Mouse (Mus musculus) thymus, postnatal 14 days (tissue): ENCODE results near the gene Apbb2.

Source experiments
- DNase-seq: peaks from one replicate; pipeline ENCODE4 v3.0.0; 2021

Apbb2 gene

DNA sequence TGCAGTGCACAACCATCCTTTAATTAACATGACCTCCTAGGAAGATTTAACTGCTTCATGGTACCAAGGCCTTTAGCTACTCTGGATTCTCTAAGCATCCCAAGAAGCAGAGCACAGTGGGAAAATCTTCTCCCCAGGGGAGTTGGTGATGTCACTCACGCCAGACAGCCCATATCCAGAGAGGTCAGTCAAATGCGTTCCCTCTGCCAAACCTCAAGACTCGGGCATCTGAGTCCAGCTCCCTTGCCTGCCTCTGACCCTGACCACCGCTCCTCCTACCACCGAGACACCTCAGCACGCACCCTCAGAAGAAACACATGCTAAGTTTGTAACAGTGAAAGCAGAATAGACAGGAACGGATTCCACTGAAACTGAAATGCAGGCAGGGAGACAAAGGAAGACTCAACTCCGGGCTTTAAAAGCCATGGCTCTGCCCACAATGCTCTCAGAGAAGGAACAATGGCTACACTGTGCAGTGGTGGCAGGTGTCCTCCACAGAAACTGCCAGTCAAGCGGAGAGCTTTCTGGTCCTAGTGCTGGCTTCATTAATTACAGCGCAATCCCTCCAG is 72.9 kb downstream of the Apbb2 start:
- DNase-seq: no peak

GRCm38 (mm10) chr5:66543761-66544160 is 74.8 kb downstream of the Apbb2 start:
- no peak for DNase-seq

DNA sequence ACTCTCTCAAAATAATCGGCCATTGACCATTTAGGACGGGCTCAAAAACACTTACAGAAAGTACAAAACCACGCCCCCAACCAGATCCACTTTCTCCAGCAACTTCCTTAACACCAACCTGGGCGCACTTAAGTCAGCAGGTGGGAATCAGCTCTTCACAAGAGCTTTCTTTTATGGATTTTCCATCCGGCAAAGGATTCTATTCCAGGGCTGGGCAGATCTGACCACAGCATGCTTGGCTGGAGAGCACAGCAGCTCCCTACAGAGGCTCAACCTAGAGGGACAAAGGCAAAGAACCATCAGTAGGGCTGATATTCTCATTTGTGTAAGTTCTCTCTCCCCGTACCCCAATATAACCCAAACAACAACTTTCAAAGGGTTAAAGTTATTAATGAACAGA is 75.2 kb downstream of the Apbb2 start:
- DNase-seq: no peak

DNA sequence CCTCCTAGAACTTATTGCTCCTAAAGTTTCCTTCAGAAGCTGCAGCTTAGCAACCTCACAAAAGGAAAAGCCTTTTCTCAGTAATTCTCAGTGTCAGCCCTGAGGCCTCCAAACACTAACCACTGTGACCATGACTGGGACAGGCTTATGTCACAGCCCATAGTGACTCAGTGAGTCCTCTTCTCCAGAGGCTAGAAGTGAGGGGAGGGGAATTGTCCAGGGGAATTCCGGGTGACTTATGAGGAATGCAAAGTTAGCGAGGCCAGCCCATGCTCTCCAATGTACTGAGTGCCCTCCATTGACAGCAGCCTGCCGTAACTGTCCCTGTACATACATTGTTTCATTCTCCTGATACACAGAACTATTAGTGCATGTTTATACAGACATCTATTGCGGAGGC is 76.1 kb downstream of the Apbb2 start:
- DNase-seq: no peak

DNA sequence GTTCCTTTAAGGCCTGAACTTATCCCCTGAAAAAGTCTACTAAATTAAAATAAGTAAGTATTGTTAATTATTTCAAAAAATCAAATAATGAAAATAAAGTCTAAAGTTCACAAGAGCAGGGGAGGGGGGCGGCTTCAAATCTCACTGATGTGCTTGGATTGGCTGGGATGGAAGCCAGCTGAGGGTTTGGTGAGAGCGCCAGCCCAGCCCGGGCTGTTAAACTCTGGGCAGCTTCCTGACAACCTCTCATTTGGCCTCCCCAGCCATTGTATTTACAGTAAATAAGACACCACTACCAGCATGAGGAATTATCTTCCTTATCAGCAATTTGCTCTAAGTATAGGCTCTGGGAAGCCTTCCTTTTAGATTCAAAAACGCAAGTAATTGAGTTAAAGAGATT is 77.2 kb downstream of the Apbb2 start:
- no peak for DNase-seq

DNA sequence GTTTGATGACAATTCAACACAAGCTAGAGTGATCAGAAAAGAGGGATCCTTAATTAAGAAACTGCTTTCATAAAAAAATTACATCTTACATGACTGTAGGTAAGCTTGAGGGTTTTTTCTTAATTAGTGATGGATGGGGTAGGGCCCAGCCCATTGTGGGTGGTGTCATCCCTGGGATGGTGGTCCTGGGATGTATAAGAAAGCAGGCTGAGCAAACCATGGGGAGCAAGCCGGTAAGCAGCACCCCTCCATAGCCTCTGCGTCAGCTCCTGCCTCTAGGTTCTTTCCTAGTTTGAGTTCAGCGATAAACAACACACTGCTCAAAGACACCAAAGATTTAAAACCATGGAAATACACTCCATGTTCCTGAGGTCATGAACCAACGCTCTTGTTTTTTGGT is 78.3 kb downstream of the Apbb2 start:
- DNase-seq: no peak

- no peak for DNase-seq
Observed at GRCm38 (mm10) chr5:66537811-66538210, 80.8 kb downstream of the Apbb2 start.

DNA sequence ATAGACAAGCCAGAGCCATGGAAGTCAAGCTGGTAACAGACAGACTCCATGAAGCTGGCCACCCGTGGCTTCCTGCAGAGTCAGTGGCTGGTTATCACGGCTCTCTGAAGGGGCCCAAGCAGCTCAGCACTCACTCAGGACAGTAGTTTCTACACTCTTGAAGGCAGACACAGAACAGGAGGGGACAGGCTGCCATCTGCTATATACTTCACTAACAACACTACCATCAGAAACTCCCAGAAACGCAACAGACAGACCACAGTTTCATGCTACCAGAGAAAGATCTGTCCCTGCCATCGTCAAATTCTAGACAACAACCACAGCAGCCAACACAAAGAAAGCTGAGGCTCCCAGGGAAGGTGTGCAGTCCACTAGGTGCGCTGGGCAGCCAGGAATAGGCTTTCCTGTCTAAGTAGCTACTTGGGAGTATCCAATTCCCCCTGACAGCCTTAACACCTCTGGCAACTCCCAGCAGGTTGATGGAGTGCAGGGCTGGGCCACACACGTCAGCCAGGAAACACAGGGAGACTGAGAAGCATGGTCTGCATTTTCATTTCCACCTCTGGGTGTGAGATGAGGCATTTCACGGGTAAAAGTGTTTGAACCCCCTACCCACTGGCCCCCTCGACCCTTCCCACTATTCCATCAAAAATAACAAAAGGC is 81.8 kb downstream of the Apbb2 start:
- DNase-seq: no peak

DNA sequence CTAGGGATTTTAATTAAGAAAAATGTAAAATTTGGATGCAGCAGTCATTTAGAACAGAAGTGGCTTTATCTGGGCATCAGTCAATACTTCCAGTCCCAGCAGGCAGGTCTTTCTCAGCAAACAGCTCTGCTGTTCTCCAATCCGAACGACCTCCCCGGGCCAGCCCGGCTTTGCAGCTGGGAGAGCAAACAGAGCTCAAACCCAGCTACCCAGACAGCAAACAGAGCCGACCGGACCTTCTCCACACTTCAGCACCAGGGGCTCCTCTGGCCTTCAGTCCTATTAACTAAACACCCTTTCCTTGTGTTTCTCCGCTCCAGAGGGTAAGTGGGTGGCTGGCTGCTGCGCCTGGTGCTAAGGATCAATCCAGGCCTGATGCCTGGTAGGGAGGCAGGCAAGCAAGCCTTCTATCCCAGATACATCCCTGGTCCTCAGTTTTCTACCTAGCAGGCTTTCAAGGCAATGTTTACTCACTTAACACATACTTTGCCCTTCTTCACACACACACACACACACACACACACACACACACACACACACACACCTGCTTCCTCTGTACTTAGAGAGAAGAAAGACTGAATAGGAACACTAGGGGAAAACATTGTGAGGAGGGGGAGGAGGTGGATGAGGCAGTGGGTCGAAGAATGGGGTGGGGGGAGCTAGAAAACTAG is 82.9 kb downstream of the Apbb2 start:
- DNase-seq: no peak

- DNase-seq: no peak
Observed at GRCm38 (mm10) chr5:66533711-66534425, 84.7 kb downstream of the Apbb2 start.

DNA sequence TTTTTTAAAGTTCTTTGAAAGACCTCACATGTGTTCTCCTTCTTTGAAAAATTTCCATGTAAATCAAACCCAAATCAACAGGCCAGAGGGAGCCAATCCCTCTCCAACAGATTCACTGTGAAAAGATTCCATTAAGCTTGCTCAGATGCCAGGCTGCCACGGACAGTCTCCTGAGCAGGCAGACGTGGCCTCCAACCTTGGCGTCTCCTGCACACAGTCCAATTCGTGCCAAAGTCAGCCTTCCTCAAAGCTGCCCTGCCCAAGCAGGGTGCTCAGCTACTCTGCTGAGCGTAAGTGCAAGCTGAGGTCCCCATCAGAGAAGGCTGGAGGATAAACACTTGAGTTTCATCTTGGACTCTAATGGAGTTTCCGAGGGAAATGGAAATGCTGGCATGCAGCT is 85.8 kb downstream of the Apbb2 start:
- DNase-seq: no peak

DNA sequence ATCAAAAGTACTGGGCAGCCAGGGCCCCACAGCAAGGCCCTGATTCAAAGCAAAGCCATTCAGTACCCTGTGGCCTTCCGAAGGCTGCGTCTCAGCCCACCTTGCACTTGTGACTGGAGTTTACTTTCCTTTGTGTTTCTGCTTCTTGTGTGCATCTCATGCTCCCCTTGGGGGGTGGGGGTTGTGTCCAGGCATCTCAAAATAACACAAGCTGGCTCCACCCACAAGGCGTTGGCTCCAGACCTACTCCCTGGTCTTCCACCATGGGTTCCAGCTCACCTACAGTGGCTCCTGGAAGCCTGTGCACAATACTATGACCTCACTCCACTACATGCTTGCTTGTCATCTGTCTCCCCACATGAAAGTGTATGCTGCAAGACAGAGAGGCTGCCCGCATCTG is 88.2 kb downstream of the Apbb2 start:
- DNase-seq: no peak

GRCm38 (mm10) chr5:66529631-66530030 is 89.0 kb downstream of the Apbb2 start:
- DNase-seq: no peak

- no peak for DNase-seq
Observed at GRCm38 (mm10) chr5:66528567-66528966, 90.0 kb downstream of the Apbb2 start.

GRCm38 (mm10) chr5:66527090-66527489 is 91.5 kb downstream of the Apbb2 start:
- no peak for DNase-seq

DNA sequence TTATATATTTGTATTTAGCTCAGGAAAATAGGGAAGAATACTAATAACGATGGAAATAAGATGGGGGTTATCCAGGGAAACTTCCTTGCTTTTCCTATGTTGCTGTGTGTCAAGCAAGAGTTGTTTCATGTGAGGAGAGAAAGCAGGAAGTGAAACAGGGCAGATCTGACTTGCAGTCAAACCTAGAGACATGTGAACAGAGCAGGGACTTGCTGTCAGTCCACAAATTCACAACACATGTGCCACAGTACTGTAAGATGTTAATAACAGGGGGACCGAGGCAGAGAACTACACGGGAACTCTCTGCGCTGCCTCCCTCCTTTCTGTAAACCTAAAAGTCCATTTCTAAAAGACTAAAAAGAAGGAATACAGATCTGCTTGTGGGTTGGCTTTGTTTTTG is 93.6 kb downstream of the Apbb2 start:
- no peak for DNase-seq

GRCm38 (mm10) chr5:66523681-66524503 is 94.7 kb downstream of the Apbb2 start:
- no peak for DNase-seq

DNA sequence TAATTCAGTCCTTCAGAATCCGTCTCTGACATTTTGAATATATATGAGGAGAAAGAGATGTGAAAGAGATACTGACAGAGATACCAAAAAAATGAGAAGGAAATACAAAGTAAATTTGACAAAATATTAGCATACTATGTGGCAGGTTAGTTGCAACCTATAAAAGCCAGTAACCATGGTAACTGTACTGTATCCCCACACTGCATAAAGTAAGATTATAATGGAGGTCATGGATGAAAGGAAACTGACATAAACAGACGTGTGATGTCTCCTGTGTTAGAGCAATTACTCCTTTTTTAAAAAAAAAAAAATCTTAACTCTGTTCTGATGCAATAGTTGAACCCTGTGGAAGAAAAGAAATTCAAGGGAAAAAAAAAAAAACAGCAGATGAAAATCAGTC is 97.3 kb downstream of the Apbb2 start:
- no peak for DNase-seq

DNA sequence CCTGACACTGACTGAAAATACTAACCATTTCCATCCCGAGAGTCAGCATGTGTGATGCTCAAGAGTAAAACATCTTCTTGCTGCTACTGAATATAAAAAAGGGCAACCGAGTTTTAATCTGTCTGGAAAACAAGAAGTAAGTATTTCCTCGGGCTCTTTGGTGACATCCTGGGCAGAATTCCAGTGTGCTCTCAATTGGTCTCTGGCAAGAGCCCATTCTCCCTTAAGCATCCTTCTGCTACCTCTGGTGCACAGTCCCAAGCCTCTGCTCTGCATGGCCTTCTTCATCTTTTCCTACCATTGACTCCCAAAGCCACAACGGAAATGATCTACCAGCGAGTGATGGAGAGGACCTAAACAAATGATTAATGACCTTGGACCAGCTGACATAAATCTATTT is 99.1 kb downstream of the Apbb2 start:
- no peak for DNase-seq

GRCm38 (mm10) chr5:66518411-66519006 is 100.1 kb downstream of the Apbb2 start:
- DNase-seq: no peak

DNA sequence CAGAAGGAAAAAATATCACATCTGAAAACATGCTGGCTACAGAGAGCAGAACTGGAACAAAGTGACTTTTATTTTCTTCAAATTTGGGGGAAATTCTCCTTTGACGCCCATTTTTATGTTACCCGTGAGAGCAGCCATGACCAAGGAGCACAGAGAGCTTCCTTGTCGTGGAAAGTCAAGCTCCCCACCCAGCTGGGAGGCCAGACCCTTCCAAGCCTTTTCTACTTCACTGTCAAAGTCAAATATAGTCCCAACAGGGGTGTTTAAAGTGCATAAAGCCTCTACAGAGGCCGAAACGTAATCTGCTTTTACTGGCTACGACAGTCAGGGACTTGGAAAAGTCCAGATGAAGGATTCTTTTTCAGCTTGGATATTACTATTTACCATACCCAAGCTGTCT is 101.1 kb downstream of the Apbb2 start:
- DNase-seq: no peak

DNA sequence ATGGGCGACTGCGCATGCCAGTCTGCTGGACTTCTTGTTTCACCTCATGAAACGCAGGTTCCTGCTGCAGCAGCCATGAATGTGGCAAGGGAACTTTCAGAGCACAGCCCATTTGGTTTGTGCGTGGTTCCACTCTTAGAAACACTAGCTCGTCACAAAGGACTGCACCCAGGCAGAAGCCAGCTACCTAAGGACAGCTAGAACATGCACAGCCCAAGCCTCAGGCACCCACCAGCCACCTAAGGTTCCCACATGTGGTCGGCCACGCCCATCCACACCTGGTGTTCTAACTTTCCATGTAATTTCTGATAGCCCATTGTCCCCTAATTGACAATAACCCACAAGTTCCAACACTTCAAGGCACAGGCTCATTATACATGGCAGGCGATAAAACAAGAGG is 102.3 kb downstream of the Apbb2 start:
- DNase-seq: no peak

GRCm38 (mm10) chr5:66515271-66515670 is 103.3 kb downstream of the Apbb2 start:
- no peak for DNase-seq
